Mouse (Mus musculus): ENCODE data around the gene Ajuba.
A peak's percentile ranks its signal among the peaks of the same experiment; 100 is the strongest.
"Not testable (repeated sequence)": the region's sequence is repeated elsewhere in the genome, so short reads cannot be mapped to it uniquely, and the experiment has no call there.

Ajuba gene

GRCm38 (mm10) chr14:54577089-54577982 lies at the start of gene Ajuba:
Gene Ajuba, minus strand, starts transcription at chr14:54577558.
- DNase-seq = peak; percentile 93 to 96

- no peak for DNase-seq
These were observed 47.6 kb upstream of the Ajuba start for GRCm38 (mm10) chr14:54624976-54625375.

DNA sequence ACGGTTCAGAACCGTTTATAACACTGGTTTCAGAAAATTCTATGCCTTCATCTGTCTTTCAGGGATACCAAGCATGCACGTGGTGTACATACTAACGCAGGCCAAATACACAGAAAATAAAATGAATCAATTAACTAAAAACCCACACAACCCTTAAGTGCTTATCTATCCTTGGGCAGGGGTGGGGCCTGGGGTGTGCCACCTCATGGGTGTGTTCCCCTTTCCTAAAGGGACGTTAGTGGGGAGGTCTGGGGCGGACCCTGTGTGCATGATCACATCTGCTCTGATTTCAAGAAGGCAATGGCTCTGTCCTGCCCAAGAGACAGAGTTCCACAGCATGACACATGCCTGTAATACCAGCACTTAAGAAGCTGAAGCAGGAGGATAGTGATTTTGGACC lies 46.0 kb upstream of the Ajuba start:
- no peak for DNase-seq

- DNase-seq = no peak
These were observed 43.8 kb upstream of the Ajuba start, which contains the start of gene Psmb11 for GRCm38 (mm10) chr14:54621133-54621532. Gene Psmb11, plus strand, starts transcription at chr14:54621433.

GRCm38 (mm10) chr14:54617897-54618365 lies 40.6 kb upstream of the Ajuba start, which contains the start of gene Psmb5:
Gene Psmb5, minus strand, starts transcription at chr14:54618022.
- DNase-seq = peak; percentile 91 to 95

- peak; percentile 41 to 54 for DNase-seq
These were observed 40.0 kb upstream of the Ajuba start for GRCm38 (mm10) chr14:54617152-54617896.

GRCm38 (mm10) chr14:54616226-54616825 lies 39.0 kb upstream of the Ajuba start:
- no peak for DNase-seq

GRCm38 (mm10) chr14:54614130-54614529 lies 36.8 kb upstream of the Ajuba start:
- not testable (repeated sequence) for DNase-seq

DNA sequence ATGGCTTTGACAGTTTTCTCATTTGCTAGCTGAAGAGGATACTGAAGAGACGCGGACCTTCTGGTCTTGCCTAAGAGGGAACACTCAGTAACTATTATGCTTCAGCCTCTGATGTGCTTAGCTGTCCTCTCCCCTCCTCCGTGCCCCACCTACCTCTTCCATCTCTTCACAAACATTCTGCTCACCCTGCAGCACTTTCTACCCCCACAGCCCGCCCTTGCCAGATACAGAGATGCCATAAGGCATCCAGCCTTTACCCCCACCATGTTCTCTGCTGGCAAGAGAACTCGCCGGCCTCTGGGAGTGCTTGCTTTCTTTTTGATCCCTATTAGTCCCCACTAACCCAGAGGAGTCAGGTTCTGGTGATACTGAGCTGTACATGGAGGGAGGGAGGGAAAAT lies 33.3 kb upstream of the Ajuba start:
- no peak for DNase-seq

DNA sequence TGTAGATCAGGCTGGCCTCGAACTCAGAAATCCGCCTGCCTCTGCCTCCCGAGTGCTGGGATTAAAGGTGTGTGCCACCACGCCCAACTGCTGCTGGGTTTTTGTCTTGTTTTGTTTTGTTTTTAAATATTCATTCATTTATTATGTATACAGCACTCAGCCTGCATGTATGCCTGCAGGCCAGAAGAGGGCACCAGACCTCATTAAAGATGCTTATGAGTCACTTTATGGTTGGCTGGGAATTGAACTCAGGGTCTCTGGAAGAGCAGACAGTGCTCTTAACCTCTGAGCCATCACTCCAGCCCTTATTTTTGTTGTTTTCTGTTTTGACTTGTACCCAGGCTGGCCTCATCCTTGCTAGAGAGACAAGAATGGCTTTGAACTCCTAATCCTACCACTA lies 32.6 kb upstream of the Ajuba start:
- peak in 1 of 2 experiments; percentile 34 for DNase-seq

GRCm38 (mm10) chr14:54609245-54609644 lies 31.9 kb upstream of the Ajuba start:
- no peak for DNase-seq

- no peak for DNase-seq
These were observed 29.9 kb upstream of the Ajuba start for GRCm38 (mm10) chr14:54607226-54607625.

GRCm38 (mm10) chr14:54605752-54606321 lies 28.5 kb upstream of the Ajuba start, which contains the start of gene 4931414P19Rik:
Gene 4931414P19Rik, minus strand, starts transcription at chr14:54605993.
- DNase-seq = peak; percentile 91 to 95

- DNase-seq = no peak
These were observed 26.3 kb upstream of the Ajuba start for GRCm38 (mm10) chr14:54603686-54604085.

DNA sequence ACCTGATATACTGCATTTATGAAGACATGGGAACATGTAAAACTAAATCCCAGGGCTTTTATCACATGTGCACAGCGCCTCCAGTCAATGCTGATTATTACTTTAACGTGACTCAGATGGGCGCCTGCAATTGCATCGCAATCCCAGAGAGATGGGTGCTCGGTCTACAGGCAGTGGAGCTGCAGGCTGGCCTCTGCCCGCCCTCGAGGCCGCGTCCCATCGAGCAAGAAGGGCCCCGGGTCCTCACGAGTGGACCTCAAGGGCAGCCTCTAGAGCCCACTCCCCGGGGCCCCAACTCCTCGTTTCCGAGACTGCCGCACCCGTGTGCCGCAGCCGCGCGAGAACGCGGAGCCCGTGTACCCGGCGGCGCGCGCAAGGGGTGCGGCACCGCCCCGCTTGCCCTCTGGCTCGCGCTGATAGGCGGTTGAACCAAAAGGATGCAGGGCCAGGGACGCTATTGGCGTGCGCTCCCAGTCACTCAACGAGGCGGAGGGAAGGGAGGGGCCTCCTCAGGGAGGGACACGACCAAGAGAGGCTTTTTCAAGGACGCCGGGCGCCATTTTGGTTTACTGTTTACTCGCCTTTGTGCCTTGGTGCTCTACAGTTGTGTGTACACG lies 25.8 kb upstream of the Ajuba start:
- DNase-seq = peak; percentile 96 to 98

DNA sequence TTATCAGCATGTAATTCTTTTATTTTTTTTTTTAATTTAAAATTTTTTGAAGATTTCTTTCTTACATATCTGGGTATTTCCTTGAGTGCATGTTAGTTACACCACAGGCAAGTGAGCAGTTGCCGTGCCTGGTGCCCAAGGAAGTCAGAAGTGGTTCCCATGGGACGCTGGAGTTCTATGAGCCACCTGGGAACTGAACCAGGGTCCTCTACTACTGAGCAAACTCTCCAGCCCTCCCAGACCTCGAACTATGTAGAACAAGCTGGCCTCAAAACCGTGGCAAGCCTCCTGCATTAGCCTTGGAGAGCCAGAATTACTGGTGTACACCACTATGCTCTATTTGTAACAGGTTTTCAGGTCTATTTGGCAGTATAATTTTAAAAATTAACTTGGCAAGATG lies 25.3 kb upstream of the Ajuba start:
- peak; percentile 20 to 38 for DNase-seq

DNA sequence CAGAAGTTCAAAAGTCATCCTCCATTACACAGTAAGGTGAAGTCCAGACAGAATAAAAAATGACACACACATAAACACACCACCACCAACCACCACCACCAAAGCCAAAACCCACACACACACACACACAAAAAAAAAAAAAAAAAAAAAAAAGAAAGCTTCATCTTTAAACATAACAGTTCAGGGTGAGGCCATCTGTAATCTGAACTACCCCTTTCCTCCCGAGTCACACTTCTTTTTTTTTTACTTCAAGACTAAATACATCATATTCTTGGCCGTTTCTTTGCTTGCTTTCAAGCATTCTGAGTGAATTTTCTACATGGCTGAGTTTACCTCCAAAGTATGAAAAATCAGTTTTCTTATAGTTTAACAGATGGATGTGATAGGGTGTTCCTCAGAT lies 24.2 kb upstream of the Ajuba start:
- DNase-seq = no peak

DNA sequence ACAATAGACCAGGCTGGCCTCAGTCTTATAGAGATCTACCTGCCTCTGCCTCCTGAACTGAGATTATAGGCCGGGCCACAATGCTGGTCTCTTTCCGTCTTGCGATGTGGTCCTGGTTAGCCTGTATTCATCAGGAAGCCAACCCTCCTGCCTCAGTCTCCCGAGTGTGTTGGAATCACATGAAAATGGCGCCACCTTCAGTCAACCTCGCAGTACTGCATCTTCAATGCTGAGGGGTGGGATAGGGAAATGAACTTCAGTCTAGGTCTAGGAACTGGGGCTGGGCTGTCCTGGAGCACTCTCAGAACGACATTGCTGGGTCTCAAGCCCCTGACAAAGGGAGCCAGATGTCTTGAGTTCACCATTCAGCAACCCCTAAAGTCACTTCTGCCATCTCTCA lies 19.7 kb upstream of the Ajuba start:
- DNase-seq = no peak

DNA sequence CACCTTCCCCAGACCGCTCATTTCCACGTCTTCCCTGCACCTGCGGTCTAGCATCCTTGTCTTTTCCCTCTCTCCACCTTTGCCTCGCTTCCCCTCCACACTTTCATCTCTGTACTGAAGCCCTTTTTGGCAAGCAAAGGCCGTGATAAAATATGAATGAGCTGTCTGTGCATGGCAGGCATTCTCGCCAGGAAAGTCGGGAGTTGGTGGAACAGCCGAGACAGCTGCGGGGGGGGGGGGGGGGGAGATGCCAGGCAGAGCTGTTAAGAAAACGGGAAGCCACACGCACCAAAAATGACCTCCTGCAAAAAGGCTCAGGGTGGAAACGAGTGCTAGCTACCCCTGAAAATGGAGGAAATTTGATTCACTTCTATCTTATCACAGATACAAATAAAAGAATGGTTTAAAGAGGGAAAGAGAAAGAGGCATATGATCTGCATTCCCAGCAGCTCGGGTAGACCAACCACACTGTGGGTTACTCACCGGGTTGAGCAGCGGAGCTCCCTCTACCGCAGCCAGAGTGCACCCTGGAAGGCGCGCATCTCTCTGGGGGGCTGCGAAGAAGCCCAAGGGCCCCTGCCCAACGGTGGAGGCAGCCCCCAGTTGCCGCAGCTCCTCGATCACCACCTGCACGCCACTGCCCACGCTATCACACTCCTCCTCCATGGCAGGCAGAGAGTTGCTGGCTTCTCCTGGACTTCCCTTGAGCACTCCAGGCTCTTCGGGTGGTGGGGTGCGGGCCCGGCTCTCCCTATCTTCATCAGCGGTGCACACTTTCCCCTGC lies 17.5 kb upstream of the Ajuba start:
- DNase-seq = no peak

GRCm38 (mm10) chr14:54594055-54594454 lies 16.7 kb upstream of the Ajuba start:
- DNase-seq = no peak

- peak; percentile 63 to 73 for DNase-seq
These were observed 15.1 kb upstream of the Ajuba start for GRCm38 (mm10) chr14:54592319-54592934.

All from kidney, postnatal 4 days (tissue).